Mouse (Mus musculus) CH12.LX (cell line): ENCODE results near the gene Gdf7.

Source experiments
- EP300 ChIP-seq: IDR thresholded peaks from 2 replicates; pipeline ENCODE4 v1.6.1; 2011; ENCODE audit warnings: low read length, improper control_type of control experiment
- POLR2A ChIP-seq: IDR thresholded peaks from 2 replicates; pipeline ENCODE4 v1.6.1; 2011; ENCODE audit warnings: low read depth, mild to moderate bottlenecking, improper control_type of control experiment, low read length

GRCm38 (mm10) chr12:8332174-8332542, 30.4 kb upstream of the Gdf7 start:
- no peak for TF ChIP-seq EP300
- TF ChIP-seq POLR2A: no peak
